Mouse (Mus musculus) lung, postnatal 0 days (tissue): ENCODE results near the gene Mindy4. TPM values are rescaled to one million over a fixed set of nuclear protein-coding genes. Genes with fewer than 3 reads are reported as not detected.
A peak's percentile ranks its signal among the peaks of the same experiment; 100 is the strongest.

ENCODE experiments used
- ATAC-seq: fragments of 200-750 bp; cut with Nextera tagmentation; 2 replicates; pipeline ENCODE4 v1.8.0; 2017; ENCODE audit warnings: moderate library complexity
- DNase-seq: peaks from one replicate; pipeline ENCODE4 v3.0.0-alpha.2; 2016; ENCODE audit warnings: low spot score
- H3K27ac ChIP-seq: fragments of 300-500 bp; sonication (generic); 2 replicates; pipeline ENCODE4 v1.5.1; 2014; ENCODE audit warnings: antibody characterized with exemption, mild to moderate bottlenecking, low read length, mixed read lengths
- H3K27me3 ChIP-seq: fragments of 300-500 bp; sonication (generic); replicated peaks from 2 replicates; pipeline ENCODE4 v1.6.1; 2014; ENCODE audit warnings: low read length, mixed read lengths; ENCODE audit not compliant: insufficient read depth
- H3K36me3 ChIP-seq: fragments of 300-500 bp; sonication (generic); 2 replicates; pipeline ENCODE4 v1.6.1; 2014; ENCODE audit warnings: low read length, mixed read lengths; ENCODE audit not compliant: insufficient read depth
- H3K4me1 ChIP-seq: fragments of 300-500 bp; sonication (generic); 2 replicates; pipeline ENCODE4 v1.6.1; 2014; ENCODE audit warnings: antibody characterized with exemption, low read depth, low read length, mixed read lengths; ENCODE audit not compliant: insufficient read depth
- H3K4me2 ChIP-seq: fragments of 300-500 bp; sonication (generic); replicated peaks from 2 replicates; pipeline ENCODE4 v1.6.1; 2014; ENCODE audit warnings: low read depth, mild to moderate bottlenecking, low read length, moderate library complexity, mixed read lengths
- H3K4me3 ChIP-seq: fragments of 300-500 bp; sonication (generic); 2 replicates; pipeline ENCODE4 v1.5.1; 2014; ENCODE audit warnings: low read depth, low read length
- H3K9ac ChIP-seq: fragments of 300-500 bp; sonication (generic); replicated peaks from 2 replicates; pipeline ENCODE4 v1.6.1; 2014; ENCODE audit warnings: low read depth, mild to moderate bottlenecking
- H3K9me3 ChIP-seq: fragments of 300-500 bp; sonication (generic); 2 replicates; pipeline ENCODE4 v1.6.1; 2016; ENCODE audit warnings: low read length, mixed read lengths
- CTCF ChIP-seq: IDR thresholded peaks from 2 replicates; pipeline ENCODE4 v1.5.1; 2016; ENCODE audit warnings: antibody characterized with exemption, mild to moderate bottlenecking
- EP300 ChIP-seq: IDR thresholded peaks from 2 replicates; pipeline ENCODE4 v1.6.1; 2016; ENCODE audit warnings: antibody characterized with exemption, mild to moderate bottlenecking, control low read depth
- WGBS: fragments of 180-500 bp; shearing (Covaris S2); extraction: QIAGEN DNeasy Blood & Tissue Kit; methylation state at CpG from one replicate; pipeline ENCODE4 v1.1.7; 2014; 5-methylcytosine and 5-hydroxymethylcytosine counted together
- polyA plus RNA-seq: library from polyadenylated mRNA; unstranded; fragments of >200 nt; fragmentation: Nextera tagmentation; extraction: Ambion mirVana; gene quantifications from 2 replicates; pipeline ENCODE4 v1.2.1, GENCODE M21; 2015

The Mindy4 gene
- polyA plus RNA-seq, 1 experiment from 2014 or later, result 14.4 TPM

GRCm38 (mm10) chr6:55171638-55172037, 31.5 kb upstream of the Mindy4 start:
- Histone ChIP-seq H3K4me3 (no peak overlapping the region), H3K27me3 (no peaks in the 10 kb centered on the region), H3K36me3 (no peaks in the 10 kb centered on the region), H3K9ac (no peak overlapping the region), H3K9me3 (no peaks in the 10 kb centered on the region), H3K4me2 (no peak overlapping the region), H3K4me1 (no peaks in the 10 kb centered on the region), H3K27ac (no peak overlapping the region)
- DNase-seq (no peak), ATAC-seq (no peak)
- WGBS, result 51% methylated on average over 4 of the region's 4 CpGs
- TF ChIP-seq EP300, result no peak
- peak; percentile 22; the same call in 1 of the 2 replicates for TF ChIP-seq CTCF

GRCm38 (mm10) chr6:55173171-55173570, 30.0 kb upstream of the Mindy4 start:
- Histone ChIP-seq H3K4me1 (no peaks in the 10 kb centered on the region; the same call in 1 of the 2 replicates), H3K4me3 (no peak overlapping the region; the same call in 1 of the 2 replicates), H3K4me2 (peak overlapping the region; percentile 25), H3K9ac (no peak overlapping the region), H3K27ac (no peak overlapping the region), H3K27me3 (no peaks in the 10 kb centered on the region), H3K9me3 (no peaks in the 10 kb centered on the region), H3K36me3 (no peaks in the 10 kb centered on the region)
- TF ChIP-seq EP300 (no peak), CTCF (no peak)
- WGBS, result 68% methylated on average over 10 of the region's 10 CpGs
- DNase-seq, result no peak
- ATAC-seq, result no peak

- no peak overlapping the region for H3K27ac ChIP-seq
- H3K27me3 ChIP-seq, result no peaks in the 10 kb centered on the region
- TF ChIP-seq CTCF (no peak), EP300 (no peak)
- no peak for ATAC-seq
- H3K36me3 ChIP-seq, result no peaks in the 10 kb centered on the region
- no peak overlapping the region for H3K9ac ChIP-seq
- 0 out of 2 replicates have a peak overlapping the region, but pooled peaks have one; percentile 12 for H3K4me3 ChIP-seq
- 52% methylated on average over 3 of the region's 3 CpGs for WGBS
- DNase-seq, result no peak
- no peaks in the 10 kb centered on the region; the same call in 1 of the 2 replicates for H3K4me1 ChIP-seq
- no peaks in the 10 kb centered on the region for H3K9me3 ChIP-seq
- peak overlapping the region; percentile 25 for H3K4me2 ChIP-seq
Measured at GRCm38 (mm10) chr6:55173941-55174349, 29.2 kb upstream of the Mindy4 start.

- DNase-seq (peak; percentile 36), ATAC-seq (peak; percentile 46)
- Histone ChIP-seq H3K36me3 (no peaks in the 10 kb centered on the region), H3K4me2 (peak within 1 kb of the TSS; percentile 25), H3K4me1 (no peaks in the 10 kb centered on the region; the same call in 1 of the 2 replicates), H3K9me3 (no peaks in the 10 kb centered on the region), H3K27me3 (no peaks in the 10 kb centered on the region), H3K9ac (no peak within 1 kb of the TSS), H3K4me3 (0 out of 2 replicates have a peak within 1 kb of the TSS, but pooled peaks have one; percentile 12), H3K27ac (no peak within 1 kb of the TSS)
- no peak for TF ChIP-seq CTCF
- no peak for TF ChIP-seq EP300
- WGBS, result 44% methylated on average over 1 of the region's 1 CpGs
Measured at GRCm38 (mm10) chr6:55174741-55175181, 28.4 kb upstream of the Mindy4 start, which contains the start of gene Inmt. Inmt (minus strand) TSS chr6:55175043.

- no peak overlapping the region for H3K4me3 ChIP-seq
- no peaks in the 10 kb centered on the region for H3K9me3 ChIP-seq
- no peaks in the 10 kb centered on the region for H3K36me3 ChIP-seq
- H3K27me3 ChIP-seq, result no peaks in the 10 kb centered on the region
- no peak overlapping the region for H3K27ac ChIP-seq
- ATAC-seq (no peak), DNase-seq (no peak)
- H3K4me1 ChIP-seq, result no peaks in the 10 kb centered on the region; the same call in 1 of the 2 replicates
- TF ChIP-seq EP300 (no peak), CTCF (no peak)
- 23% methylated on average over 2 of the region's 2 CpGs for WGBS
- no peak overlapping the region for H3K9ac ChIP-seq
- H3K4me2 ChIP-seq, result no peak overlapping the region
Measured at GRCm38 (mm10) chr6:55175456-55175855, 27.7 kb upstream of the Mindy4 start.

- Histone ChIP-seq H3K4me2 (no peak overlapping the region), H3K9ac (no peak overlapping the region), H3K4me1 (no peaks in the 10 kb centered on the region; the same call in 1 of the 2 replicates), H3K9me3 (no peaks in the 10 kb centered on the region), H3K4me3 (no peak overlapping the region), H3K36me3 (no peaks in the 10 kb centered on the region), H3K27ac (no peak overlapping the region), H3K27me3 (no peaks in the 10 kb centered on the region)
- ATAC-seq, result no peak
- DNase-seq, result no peak
- TF ChIP-seq EP300 (no peak), CTCF (no peak)
- 23% methylated on average over 5 of the region's 5 CpGs for WGBS
Measured at GRCm38 (mm10) chr6:55175892-55176291, 27.3 kb upstream of the Mindy4 start.
